Mouse (Mus musculus): ENCODE measurements around the gene Fgf2. TPM values are rescaled to one million over a fixed set of nuclear protein-coding genes. Genes with fewer than 3 reads are reported as not detected.

Fgf2 gene
- polyA plus RNA-seq, 2 experiments: 0.06 to 0.14 TPM

- H3K4me2 ChIP-seq (ENCODE audit: low read depth): no peak overlapping the region
- ATAC-seq (ENCODE audit: insufficient read depth) (no peak), DNase-seq (ENCODE audit: low read depth in 3 of 3, low spot score in 3 of 3) (no peak)
- no peak overlapping the region for H3K9ac ChIP-seq (replicated peaks)
- H3K27ac ChIP-seq: no peak overlapping the region
- H3K27me3 ChIP-seq (ENCODE audit: control insufficient read depth, insufficient read depth, low read length): no peaks in the 10 kb centered on the region
- no peaks in the 10 kb centered on the region for H3K36me3 ChIP-seq (replicated peaks; ENCODE audit: control insufficient read depth, insufficient read depth, low read depth)
- TF ChIP-seq EP300 (IDR thresholded peaks at IDR 0.05; ENCODE audit: low read depth) (no peak), CTCF (IDR thresholded peaks at IDR 0.05; ENCODE audit: low read depth) (no peak)
- no peaks in the 10 kb centered on the region for H3K4me1 ChIP-seq (replicated peaks; ENCODE audit: control insufficient read depth in 2 of 2, insufficient read depth in 2 of 2, low read length in 1 of 2)
- H3K4me3 ChIP-seq (ENCODE audit: insufficient read depth in 1 of 2, low read depth in 2 of 2, low read length in 2 of 2): no peak overlapping the region
- no peaks in the 10 kb centered on the region for H3K9me3 ChIP-seq (ENCODE audit: control insufficient read depth, low read length)
Measured at GRCm38 (mm10) chr3:37407598-37407997, 59.5 kb downstream of the Fgf2 start.

- no peak for ATAC-seq (ENCODE audit: insufficient read depth)
- H3K9ac ChIP-seq (replicated peaks): no peak overlapping the region
- 72% methylated on average over 3 of the region's 3 CpGs for whole genome bisulfite sequencing (ENCODE audit: insufficient replicate concordance)
Measured at GRCm38 (mm10) chr3:37413446-37413845, 65.3 kb downstream of the Fgf2 start.

GRCm38 (mm10) chr3:37414413-37414960 is 66.3 kb downstream of the Fgf2 start:
- peak; percentile 75 for TF ChIP-seq CTCF (IDR thresholded peaks at IDR 0.05; ENCODE audit: low read depth)
- TF ChIP-seq EP300 (IDR thresholded peaks at IDR 0.05; ENCODE audit: low read depth): no peak
- WGBS (ENCODE audit: insufficient replicate concordance): 46% methylated on average over 14 of the region's 14 CpGs
- Histone ChIP-seq H3K4me2 (ENCODE audit: low read depth) (no peak overlapping the region), H3K4me3 (ENCODE audit: insufficient read depth in 1 of 2, low read depth in 2 of 2, low read length in 2 of 2) (no peak overlapping the region), H3K27ac (no peak overlapping the region), H3K27me3 (ENCODE audit: control insufficient read depth, insufficient read depth, low read length) (no peaks in the 10 kb centered on the region), H3K4me1 (replicated peaks; ENCODE audit: control insufficient read depth in 2 of 2, insufficient read depth in 2 of 2, low read length in 1 of 2) (peaks cover 5 to 7% of the 10 kb centered on the region in 2 experiments; a peak in 3 of 4 replicates), H3K9me3 (ENCODE audit: control insufficient read depth, low read length) (no peaks in the 10 kb centered on the region), H3K9ac (replicated peaks) (no peak overlapping the region), H3K36me3 (replicated peaks; ENCODE audit: control insufficient read depth, insufficient read depth, low read depth) (no peaks in the 10 kb centered on the region)
- no peak for ATAC-seq (ENCODE audit: insufficient read depth)
- peak in 2 of 3 experiments; percentile 28 to 57 for DNase-seq (ENCODE audit: low read depth in 3 of 3, low spot score in 3 of 3)

More at GRCm38 (mm10) chr3:37413446-37413845, 65.3 kb downstream of the Fgf2 start:
- peaks cover under 1 to 2% of the 10 kb centered on the region in 2 experiments; a peak in 2 of 4 replicates for H3K4me1 ChIP-seq (replicated peaks; ENCODE audit: control insufficient read depth in 2 of 2, insufficient read depth in 2 of 2, low read length in 1 of 2)
- H3K9me3 ChIP-seq (ENCODE audit: control insufficient read depth, low read length): no peaks in the 10 kb centered on the region
- H3K4me3 ChIP-seq (ENCODE audit: insufficient read depth in 1 of 2, low read depth in 2 of 2, low read length in 2 of 2): no peak overlapping the region
- DNase-seq (ENCODE audit: low read depth in 3 of 3, low spot score in 3 of 3): no peak
- no peak overlapping the region for H3K27ac ChIP-seq
- no peak for TF ChIP-seq CTCF (IDR thresholded peaks at IDR 0.05; ENCODE audit: low read depth)
- no peak for TF ChIP-seq EP300 (IDR thresholded peaks at IDR 0.05; ENCODE audit: low read depth)
- no peaks in the 10 kb centered on the region for H3K27me3 ChIP-seq (ENCODE audit: control insufficient read depth, insufficient read depth, low read length)
- H3K4me2 ChIP-seq (ENCODE audit: low read depth): no peak overlapping the region
- no peaks in the 10 kb centered on the region for H3K36me3 ChIP-seq (replicated peaks; ENCODE audit: control insufficient read depth, insufficient read depth, low read depth)

- no peaks in the 10 kb centered on the region for H3K9me3 ChIP-seq (ENCODE audit: control insufficient read depth, low read length)
- peak overlapping the region in 1 of 2 experiments; percentile 63; a peak in 2 of 4 replicates for H3K4me3 ChIP-seq (ENCODE audit: insufficient read depth in 1 of 2, low read depth in 2 of 2, low read length in 2 of 2)
- no peaks in the 10 kb centered on the region for H3K27me3 ChIP-seq (ENCODE audit: control insufficient read depth, insufficient read depth, low read length)
- H3K36me3 ChIP-seq (replicated peaks; ENCODE audit: control insufficient read depth, insufficient read depth, low read depth): no peaks in the 10 kb centered on the region
- 63% methylated on average over 5 of the region's 5 CpGs for WGBS (ENCODE audit: insufficient replicate concordance)
- no peak overlapping the region for H3K27ac ChIP-seq
- DNase-seq (ENCODE audit: low read depth in 3 of 3, low spot score in 3 of 3) (no peak), ATAC-seq (ENCODE audit: insufficient read depth) (no peak)
- H3K9ac ChIP-seq (replicated peaks): peak overlapping the region; percentile 62; the same call in 1 of the 2 replicates
- peaks cover 10 to 11% of the 10 kb centered on the region in 2 experiments for H3K4me1 ChIP-seq (replicated peaks; ENCODE audit: control insufficient read depth in 2 of 2, insufficient read depth in 2 of 2, low read length in 1 of 2)
- H3K4me2 ChIP-seq (ENCODE audit: low read depth): peak overlapping the region; percentile 85
- TF ChIP-seq EP300 (IDR thresholded peaks at IDR 0.05; ENCODE audit: low read depth) (no peak), CTCF (IDR thresholded peaks at IDR 0.05; ENCODE audit: low read depth) (no peak)
Measured at GRCm38 (mm10) chr3:37418341-37418740, 70.2 kb downstream of the Fgf2 start.

- TF ChIP-seq CTCF (IDR thresholded peaks at IDR 0.05; ENCODE audit: low read depth) (peak; percentile 50), EP300 (IDR thresholded peaks at IDR 0.05; ENCODE audit: low read depth) (no peak)
- Histone ChIP-seq H3K27me3 (ENCODE audit: control insufficient read depth, insufficient read depth, low read length) (no peaks in the 10 kb centered on the region), H3K36me3 (replicated peaks; ENCODE audit: control insufficient read depth, insufficient read depth, low read depth) (no peaks in the 10 kb centered on the region), H3K9ac (replicated peaks) (peak overlapping the region; percentile 62), H3K4me2 (ENCODE audit: low read depth) (peak overlapping the region; percentile 85), H3K27ac (peak overlapping the region; percentile 14), H3K4me1 (replicated peaks; ENCODE audit: control insufficient read depth in 2 of 2, insufficient read depth in 2 of 2, low read length in 1 of 2) (peaks cover 10 to 11% of the 10 kb centered on the region in 2 experiments), H3K4me3 (ENCODE audit: insufficient read depth in 1 of 2, low read depth in 2 of 2, low read length in 2 of 2) (peak overlapping the region; percentile 63 to 79), H3K9me3 (ENCODE audit: control insufficient read depth, low read length) (no peaks in the 10 kb centered on the region)
- WGBS (ENCODE audit: insufficient replicate concordance): under 1% methylated on average over 30 of the region's 30 CpGs
- peak; percentile 38 for ATAC-seq (ENCODE audit: insufficient read depth)
- peak in 1 of 3 experiments; percentile 53 for DNase-seq (ENCODE audit: low read depth in 3 of 3, low spot score in 3 of 3)
Measured at GRCm38 (mm10) chr3:37418961-37419457, 70.9 kb downstream of the Fgf2 start.
